Mouse (Mus musculus) spleen, adult 2 months (tissue): ENCODE results near the gene Ptprk.

Experiments
- CTCF ChIP-seq: fragments of 200-500 bp; IDR thresholded peaks from 2 replicates; pipeline ENCODE4 v1.5.1; 2011; ENCODE audit warnings: mild to moderate bottlenecking, inconsistent platforms; ENCODE audit not compliant: insufficient read depth, insufficient read length, insufficient replicate concordance; ENCODE audit errors: extremely low read depth
- POLR2A ChIP-seq: fragments of 200-500 bp; IDR thresholded peaks from 2 replicates; pipeline ENCODE4 v1.6.1; 2011; ENCODE audit warnings: low read depth, low read length, inconsistent platforms

DNA sequence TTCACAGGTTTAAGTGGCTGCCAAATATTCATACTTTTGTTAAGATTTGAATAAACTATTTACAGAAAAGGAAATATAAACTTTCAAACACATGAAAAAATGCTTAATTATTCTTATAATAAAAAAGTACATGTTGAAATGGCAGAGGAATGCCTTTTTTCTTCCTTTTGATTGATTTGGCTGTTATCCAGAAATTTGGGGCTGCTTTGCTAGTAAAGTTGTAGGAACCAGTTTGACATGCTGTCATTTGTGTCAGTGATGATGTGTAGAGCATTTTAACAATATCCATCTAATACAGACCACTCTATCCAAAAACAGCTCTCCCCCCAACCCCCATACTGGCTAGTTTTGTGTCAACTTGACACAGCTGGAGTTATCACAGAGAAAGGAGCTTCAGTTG, 86.7 kb downstream of the Ptprk start:
- TF ChIP-seq POLR2A (no peak), CTCF (no peak)
